Mouse (Mus musculus): ENCODE data around the gene Sh3tc1. TPM values are rescaled to one million over a fixed set of nuclear protein-coding genes. Genes with fewer than 3 reads are reported as not detected.

The Sh3tc1 gene
- polyA plus RNA-seq, 1 experiment = not detected

DNA sequence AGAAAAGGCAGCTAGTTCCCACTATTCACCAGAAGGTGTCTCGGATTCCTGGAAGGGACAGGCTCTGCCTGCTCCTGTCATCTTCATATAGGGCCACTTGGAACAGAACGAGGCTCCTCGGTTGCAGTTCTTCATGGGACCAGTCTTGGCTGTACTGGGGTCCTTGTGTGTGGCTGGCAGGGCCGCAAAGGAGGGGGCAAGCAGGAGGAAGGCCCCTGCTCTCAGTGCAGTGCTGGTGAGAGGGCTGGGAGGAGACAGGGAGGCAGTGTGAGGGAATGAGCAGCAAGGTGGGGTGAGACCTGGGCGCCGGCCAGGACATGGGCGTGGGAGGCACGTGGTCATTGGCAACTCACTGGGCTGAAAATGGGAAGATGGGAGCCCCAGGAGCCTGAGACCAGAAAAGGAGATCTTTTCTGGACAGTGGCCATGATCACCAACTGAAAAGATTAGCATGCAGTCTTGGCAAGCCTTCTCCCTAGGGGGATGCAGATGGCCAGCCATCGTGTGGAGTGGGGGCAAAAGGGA, 77.7 kb downstream of the Sh3tc1 start:
- no peak overlapping the region for H3K27ac ChIP-seq (ENCODE audit: insufficient read depth, low read length)
- TF ChIP-seq POLR2A (IDR thresholded peaks at IDR 0.05; ENCODE audit: low read depth, low read length) = no peak
- no peak for TF ChIP-seq CTCF (IDR thresholded peaks at IDR 0.05; ENCODE audit: borderline replicate concordance, insufficient read depth, low read length)
- no peaks in the 10 kb centered on the region for H3K4me1 ChIP-seq (ENCODE audit: control insufficient read depth, insufficient read depth, low read length)
- H3K4me3 ChIP-seq (ENCODE audit: insufficient read depth, low read length) = no peak overlapping the region

DNA sequence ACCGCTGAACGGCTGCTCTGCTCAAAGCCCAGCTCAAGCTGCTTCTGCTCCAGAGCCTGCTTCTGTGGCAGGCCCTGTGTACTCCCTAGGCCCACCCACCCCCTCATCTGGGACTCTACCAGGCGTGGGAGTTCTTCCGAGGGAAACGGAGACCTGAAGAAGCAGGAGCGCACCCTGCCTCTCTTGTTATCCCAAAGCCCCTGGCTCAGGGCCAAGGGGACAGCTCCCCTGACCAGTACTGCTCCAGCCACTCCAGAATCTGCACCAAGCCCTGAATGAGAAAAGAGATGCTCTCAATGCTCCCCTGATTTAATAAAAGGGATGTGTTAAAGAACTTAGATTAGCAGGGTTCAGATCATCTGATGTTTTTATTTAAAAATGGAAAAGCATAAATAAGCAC, 78.6 kb downstream of the Sh3tc1 start:
- no peak overlapping the region for H3K27ac ChIP-seq (ENCODE audit: insufficient read depth, low read length)
- H3K4me3 ChIP-seq (ENCODE audit: insufficient read depth, low read length) = no peak overlapping the region
- TF ChIP-seq POLR2A (IDR thresholded peaks at IDR 0.05; ENCODE audit: low read depth, low read length) (no peak), CTCF (IDR thresholded peaks at IDR 0.05; ENCODE audit: borderline replicate concordance, insufficient read depth, low read length) (no peak)
- H3K4me1 ChIP-seq (ENCODE audit: control insufficient read depth, insufficient read depth, low read length) = no peaks in the 10 kb centered on the region

DNA sequence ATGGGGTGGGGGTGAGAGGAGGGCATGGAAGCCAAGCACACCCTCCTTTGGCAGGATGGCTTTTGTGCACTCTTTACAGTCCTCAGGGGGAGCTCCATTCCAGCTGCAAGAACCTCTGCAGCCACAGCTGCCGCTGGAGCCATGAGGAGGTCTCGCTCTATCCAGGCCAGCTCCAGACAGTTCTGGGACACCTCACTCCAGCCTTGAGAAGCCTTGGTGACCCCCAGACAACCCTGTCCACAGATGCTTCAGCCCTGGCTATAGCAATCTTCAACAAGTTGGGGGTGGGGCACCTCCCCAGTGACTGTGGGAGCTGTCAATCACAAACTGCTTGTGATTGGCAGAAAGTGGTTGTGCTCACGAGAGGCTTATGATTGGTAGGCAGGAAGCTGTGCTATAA, 80.3 kb downstream of the Sh3tc1 start:
- Histone ChIP-seq H3K4me1 (ENCODE audit: control insufficient read depth, insufficient read depth, low read length) (no peaks in the 10 kb centered on the region), H3K4me3 (ENCODE audit: insufficient read depth, low read length) (no peak overlapping the region), H3K27ac (ENCODE audit: insufficient read depth, low read length) (no peak overlapping the region)
- TF ChIP-seq POLR2A (IDR thresholded peaks at IDR 0.05; ENCODE audit: low read depth, low read length) = no peak
- no peak for TF ChIP-seq CTCF (IDR thresholded peaks at IDR 0.05; ENCODE audit: borderline replicate concordance, insufficient read depth, low read length)

DNA sequence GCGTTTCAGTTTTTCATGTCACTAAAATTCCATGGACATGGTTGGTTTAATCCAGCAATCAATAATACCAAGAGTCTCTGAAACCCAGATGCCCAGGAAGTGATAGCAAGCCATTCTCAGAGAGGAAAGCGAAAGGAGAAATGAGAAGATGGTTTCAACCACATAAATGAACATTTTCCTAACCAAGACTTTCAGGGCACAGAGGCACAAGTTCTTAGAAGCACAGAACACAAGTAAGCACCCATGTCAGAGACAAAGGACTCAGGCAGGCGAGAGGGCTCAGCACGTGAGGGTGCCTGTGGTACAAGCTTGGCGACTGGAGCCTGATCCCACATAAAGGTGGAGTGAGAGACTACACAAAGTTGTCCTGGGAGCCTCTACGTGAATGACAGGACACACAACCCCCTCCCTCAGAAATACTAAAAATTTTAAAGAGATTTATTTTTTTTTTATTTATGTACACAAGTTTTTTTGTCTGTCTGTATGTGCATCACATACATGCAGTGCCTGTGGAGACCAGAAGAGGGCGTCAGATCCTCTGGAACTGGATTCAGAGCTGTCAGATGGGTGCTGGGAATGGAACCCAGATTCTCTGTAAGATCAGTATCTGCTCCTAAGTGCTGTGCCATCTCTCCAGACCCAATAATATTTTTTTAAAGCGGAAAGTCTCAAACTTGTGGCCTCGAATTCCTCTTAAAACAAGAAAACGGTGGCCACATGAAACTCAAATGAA, 83.9 kb downstream of the Sh3tc1 start:
- Histone ChIP-seq H3K4me3 (ENCODE audit: insufficient read depth, low read length) (no peak overlapping the region), H3K27ac (ENCODE audit: insufficient read depth, low read length) (no peak overlapping the region), H3K4me1 (ENCODE audit: control insufficient read depth, insufficient read depth, low read length) (no peaks in the 10 kb centered on the region)
- TF ChIP-seq POLR2A (IDR thresholded peaks at IDR 0.05; ENCODE audit: low read depth, low read length) (no peak), CTCF (IDR thresholded peaks at IDR 0.05; ENCODE audit: borderline replicate concordance, insufficient read depth, low read length) (no peak)

DNA sequence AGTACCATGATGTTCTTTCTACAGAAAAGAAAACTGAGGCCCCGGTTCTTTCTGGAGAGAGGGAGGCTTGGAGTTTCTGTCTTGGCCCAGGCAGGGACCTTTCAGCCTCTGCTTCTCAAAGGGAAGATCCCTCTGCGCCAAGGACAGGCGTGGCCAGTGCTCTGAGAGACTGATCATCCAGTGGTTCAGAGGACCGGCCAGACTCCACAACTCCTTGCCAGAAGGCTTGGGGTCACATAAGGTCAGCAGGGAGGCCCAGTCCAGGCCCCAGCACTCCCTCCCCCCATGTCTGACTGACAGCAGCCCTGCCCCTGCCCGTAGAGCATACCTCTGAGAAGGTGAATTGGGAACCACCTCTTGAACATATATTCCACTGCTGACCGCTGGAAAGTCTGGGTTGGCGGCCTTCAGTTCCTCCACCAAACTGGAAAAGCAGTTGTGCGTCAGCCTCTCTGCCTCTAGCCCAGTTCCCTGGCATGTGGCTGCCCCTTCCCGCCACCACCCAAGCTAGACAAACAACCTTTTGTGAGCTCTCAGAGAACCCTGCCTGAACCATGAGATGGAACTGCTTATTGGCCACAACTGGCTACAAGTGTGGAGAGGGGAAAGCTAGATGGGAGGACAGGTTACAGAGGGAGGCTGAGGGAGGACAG, 85.9 kb downstream of the Sh3tc1 start:
- Histone ChIP-seq H3K4me1 (ENCODE audit: control insufficient read depth, insufficient read depth, low read length) (no peaks in the 10 kb centered on the region), H3K27ac (ENCODE audit: insufficient read depth, low read length) (no peak overlapping the region), H3K4me3 (ENCODE audit: insufficient read depth, low read length) (no peak overlapping the region)
- TF ChIP-seq POLR2A (IDR thresholded peaks at IDR 0.05; ENCODE audit: low read depth, low read length) (no peak), CTCF (IDR thresholded peaks at IDR 0.05; ENCODE audit: borderline replicate concordance, insufficient read depth, low read length) (no peak)

DNA sequence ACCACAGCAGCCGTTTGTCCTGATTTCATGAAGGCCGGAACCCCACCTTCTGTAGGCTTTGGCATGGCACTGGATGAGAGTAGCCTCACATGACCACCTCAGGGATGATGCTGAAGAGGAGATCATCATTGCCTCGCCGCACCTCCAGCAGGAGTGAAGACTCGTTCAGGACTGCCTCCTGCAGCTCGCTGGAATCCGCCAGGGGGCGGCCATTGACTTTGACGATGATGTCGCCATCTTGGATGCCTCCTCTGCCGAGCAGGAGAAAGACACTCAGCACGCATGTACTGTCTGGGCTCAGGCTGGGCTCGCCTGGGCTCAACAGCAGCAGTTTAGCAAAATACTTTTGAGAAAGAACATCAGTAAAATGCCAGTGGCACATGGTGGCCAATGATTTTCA, 86.9 kb downstream of the Sh3tc1 start:
- Histone ChIP-seq H3K4me1 (ENCODE audit: control insufficient read depth, insufficient read depth, low read length) (no peaks in the 10 kb centered on the region), H3K4me3 (ENCODE audit: insufficient read depth, low read length) (no peak overlapping the region), H3K27ac (ENCODE audit: insufficient read depth, low read length) (no peak overlapping the region)
- no peak for TF ChIP-seq CTCF (IDR thresholded peaks at IDR 0.05; ENCODE audit: borderline replicate concordance, insufficient read depth, low read length)
- no peak for TF ChIP-seq POLR2A (IDR thresholded peaks at IDR 0.05; ENCODE audit: low read depth, low read length)

DNA sequence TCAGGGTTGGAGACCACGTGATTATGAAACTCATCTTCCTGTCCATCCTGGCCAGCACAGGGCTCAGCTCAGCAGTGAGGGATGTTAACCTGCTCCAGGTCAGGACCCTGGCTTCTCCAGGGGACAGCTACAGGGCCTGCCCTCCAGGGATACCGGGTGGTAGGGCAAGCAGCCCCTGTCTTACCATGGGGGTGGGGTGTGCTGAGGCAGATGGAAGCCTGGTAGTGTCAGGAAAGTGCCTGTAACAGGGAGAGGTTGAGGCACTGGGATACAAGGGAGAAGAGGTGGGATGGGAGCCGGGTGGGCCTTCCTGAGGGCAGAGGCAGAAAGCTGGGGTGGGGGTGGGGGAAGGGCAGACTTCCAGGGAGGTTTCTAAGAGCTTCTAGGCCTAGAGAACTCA, 87.5 kb downstream of the Sh3tc1 start:
- H3K4me1 ChIP-seq (ENCODE audit: control insufficient read depth, insufficient read depth, low read length) = no peaks in the 10 kb centered on the region
- TF ChIP-seq CTCF (IDR thresholded peaks at IDR 0.05; ENCODE audit: borderline replicate concordance, insufficient read depth, low read length) (no peak), POLR2A (IDR thresholded peaks at IDR 0.05; ENCODE audit: low read depth, low read length) (no peak)
- H3K4me3 ChIP-seq (ENCODE audit: insufficient read depth, low read length) = no peak overlapping the region
- no peak overlapping the region for H3K27ac ChIP-seq (ENCODE audit: insufficient read depth, low read length)

DNA sequence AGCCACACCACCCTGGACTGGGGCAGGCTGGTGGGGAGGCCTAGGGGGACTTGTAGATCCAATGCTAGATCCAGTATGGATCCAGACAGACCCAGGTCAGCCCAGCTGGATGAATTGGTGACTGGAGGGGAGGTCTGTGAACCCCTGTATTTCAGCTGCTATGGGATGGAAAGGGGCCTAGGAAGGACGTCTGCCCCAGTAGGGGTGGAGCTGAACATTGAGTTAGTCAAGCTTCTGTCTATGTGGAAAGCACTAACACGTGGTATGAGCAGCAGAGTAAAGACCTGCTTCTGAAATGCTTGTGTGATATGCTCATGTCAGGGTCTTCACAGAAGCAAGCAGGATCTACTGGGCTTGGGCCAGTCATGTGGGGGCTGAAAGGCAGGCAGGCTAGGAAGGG, 91.6 kb downstream of the Sh3tc1 start:
- Histone ChIP-seq H3K4me1 (ENCODE audit: control insufficient read depth, insufficient read depth, low read length) (no peaks in the 10 kb centered on the region; the same call in 1 of the 2 replicates), H3K27ac (ENCODE audit: insufficient read depth, low read length) (no peak overlapping the region), H3K4me3 (ENCODE audit: insufficient read depth, low read length) (no peak overlapping the region)
- TF ChIP-seq POLR2A (IDR thresholded peaks at IDR 0.05; ENCODE audit: low read depth, low read length) = no peak
- no peak for TF ChIP-seq CTCF (IDR thresholded peaks at IDR 0.05; ENCODE audit: borderline replicate concordance, insufficient read depth, low read length)

DNA sequence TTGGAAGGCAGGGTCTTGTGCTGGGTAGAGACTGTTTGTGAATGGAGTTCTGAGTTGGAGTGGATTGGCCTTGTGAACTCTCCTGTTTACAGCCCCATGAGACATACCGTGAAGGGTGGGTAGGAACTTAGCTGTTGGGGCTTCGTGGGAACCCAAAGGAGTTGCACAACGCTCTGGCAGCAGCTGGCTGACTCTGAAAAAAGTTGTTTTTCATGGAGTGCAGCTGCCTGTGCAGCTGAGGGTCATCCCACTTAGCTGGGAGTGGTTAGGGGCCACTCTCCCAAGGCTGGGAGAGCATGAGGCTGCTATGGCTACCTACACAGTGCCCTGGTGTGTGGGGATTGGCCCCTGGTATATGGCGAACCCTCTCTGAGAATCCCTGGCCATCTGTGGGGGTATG, 92.2 kb downstream of the Sh3tc1 start:
- no peak for TF ChIP-seq POLR2A (IDR thresholded peaks at IDR 0.05; ENCODE audit: low read depth, low read length)
- no peak for TF ChIP-seq CTCF (IDR thresholded peaks at IDR 0.05; ENCODE audit: borderline replicate concordance, insufficient read depth, low read length)
- H3K27ac ChIP-seq (ENCODE audit: insufficient read depth, low read length) = no peak overlapping the region

More for the DNA sequence above, 92.2 kb downstream of the Sh3tc1 start:
- Histone ChIP-seq H3K4me1 (ENCODE audit: control insufficient read depth, insufficient read depth, low read length) (no peaks in the 10 kb centered on the region; the same call in 1 of the 2 replicates), H3K4me3 (ENCODE audit: insufficient read depth, low read length) (no peak overlapping the region)

Other genes starting within 250 kb of the Sh3tc1 start
- gene Cpz, start 214.3 kb downstream of the Sh3tc1 start, polyA plus RNA-seq (2011; ENCODE audit: insufficient read length, low read depth, missing spikeins) = 3.4 and 7.8 TPM in 2 replicates
- gene Trmt44, start 164.9 kb downstream of the Sh3tc1 start, polyA plus RNA-seq (2011; ENCODE audit: insufficient read length, low read depth, missing spikeins) = 5.5 and 5.6 TPM in 2 replicates
- gene Acox3, start 156.9 kb downstream of the Sh3tc1 start, polyA plus RNA-seq (2011; ENCODE audit: insufficient read length, low read depth, missing spikeins) = 22.4 and 24.9 TPM in 2 replicates
- 9.8 and 19.2 TPM in 2 replicates for gene Htra3, start 60.2 kb downstream of the Sh3tc1 start, polyA plus RNA-seq (2011; ENCODE audit: insufficient read length, low read depth, missing spikeins)
- gene Ablim2, start 17.9 kb upstream of the Sh3tc1 start, polyA plus RNA-seq (2011; ENCODE audit: insufficient read length, low read depth, missing spikeins) = not detected in 2 replicates
- gene Afap1, start 153.3 kb upstream of the Sh3tc1 start, polyA plus RNA-seq (2011; ENCODE audit: insufficient read length, low read depth, missing spikeins) = 64.3 and 71.8 TPM in 2 replicates